Mouse (Mus musculus): ENCODE data around the gene Rbfox2. TPM values are rescaled to one million over a fixed set of nuclear protein-coding genes. Genes with fewer than 3 reads are reported as not detected.

Rbfox2 gene
- total RNA-seq, 2 experiments from 2014 or later = 48.2 to 78.6 TPM

DNA sequence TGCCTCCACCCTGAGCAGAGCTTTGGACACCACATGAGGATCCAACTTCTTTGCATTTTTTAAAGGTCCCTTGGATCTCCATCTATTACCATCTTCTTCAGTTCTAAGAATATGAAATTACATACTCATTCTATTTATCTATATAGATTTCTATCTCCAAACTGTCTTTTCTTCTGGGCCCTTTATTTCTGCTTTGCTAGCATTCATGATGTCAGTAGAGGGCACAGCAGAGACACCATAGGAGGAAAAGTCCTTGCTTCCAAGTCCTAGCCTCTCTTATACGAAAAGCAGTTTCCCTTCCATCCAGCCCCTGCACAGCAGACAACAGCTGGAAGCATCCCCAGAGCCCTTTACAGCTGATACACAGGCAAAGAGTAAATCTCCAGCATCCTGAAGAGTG lies 69.1 kb downstream of the Rbfox2 start:
- H3K4me3 ChIP-seq = no peak overlapping the region
- DNase-seq = no peak
- peak overlapping the region; percentile 75 for H3K27ac ChIP-seq
- intact Hi-C loops (cut with DNase I) = no loop called here
- TF ChIP-seq CTCF (IDR thresholded peaks at IDR 0.05) = peak; percentile 22; the same call in 1 of the 2 replicates

DNA sequence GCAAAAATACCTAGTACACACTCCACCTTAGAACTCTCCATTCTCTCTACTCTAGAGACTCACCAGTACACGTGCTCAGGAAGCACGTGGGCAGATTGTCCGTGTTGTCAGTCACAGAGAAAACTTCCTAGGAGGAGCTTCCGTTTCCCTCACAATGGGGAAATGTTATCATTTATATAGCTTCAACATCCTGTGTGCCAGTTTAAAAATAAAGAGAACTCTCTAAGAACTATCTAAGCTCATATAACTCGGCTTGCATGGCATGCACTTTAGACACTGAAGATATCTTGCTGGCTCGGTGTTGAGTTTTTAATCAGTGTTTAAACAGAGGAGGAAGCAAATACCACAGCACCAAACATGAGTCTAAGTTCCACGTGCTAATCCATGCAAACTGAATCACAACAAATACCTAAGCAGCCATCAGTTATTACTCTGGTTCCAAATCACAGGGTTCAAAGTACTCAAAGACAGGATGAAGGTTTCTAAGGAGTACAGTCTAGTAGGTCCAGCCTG lies 70.7 kb downstream of the Rbfox2 start:
- no peak for TF ChIP-seq CTCF (IDR thresholded peaks at IDR 0.05)
- DNase-seq = no peak
- intact Hi-C loops (cut with DNase I) = no loop called here
- peak overlapping the region; percentile 75 for H3K27ac ChIP-seq
- no peak overlapping the region for H3K4me3 ChIP-seq

DNA sequence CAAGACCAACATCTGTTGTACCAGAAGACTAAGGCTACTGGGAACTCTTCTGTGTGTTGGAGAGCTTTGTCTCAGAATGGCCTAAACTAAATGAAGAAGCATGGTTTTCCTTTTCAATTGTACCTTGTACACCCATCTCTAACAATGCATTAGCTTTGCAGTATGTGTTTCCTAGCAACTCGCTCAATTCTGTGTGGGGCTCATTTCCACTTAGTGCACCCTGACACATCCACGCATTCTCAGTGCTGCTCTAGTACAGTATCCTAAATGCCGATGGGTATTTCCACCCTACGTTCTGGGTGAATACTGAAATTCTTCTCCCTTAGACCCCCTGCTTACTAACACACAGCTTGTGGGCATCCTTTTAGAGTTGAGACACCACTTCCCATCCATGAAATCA lies 71.3 kb downstream of the Rbfox2 start:
- Histone ChIP-seq H3K4me3 (no peak overlapping the region), H3K27ac (peak overlapping the region; percentile 75)
- DNase-seq = no peak
- no peak for TF ChIP-seq CTCF (IDR thresholded peaks at IDR 0.05)
- intact Hi-C loops (cut with DNase I) = no loop called here

DNA sequence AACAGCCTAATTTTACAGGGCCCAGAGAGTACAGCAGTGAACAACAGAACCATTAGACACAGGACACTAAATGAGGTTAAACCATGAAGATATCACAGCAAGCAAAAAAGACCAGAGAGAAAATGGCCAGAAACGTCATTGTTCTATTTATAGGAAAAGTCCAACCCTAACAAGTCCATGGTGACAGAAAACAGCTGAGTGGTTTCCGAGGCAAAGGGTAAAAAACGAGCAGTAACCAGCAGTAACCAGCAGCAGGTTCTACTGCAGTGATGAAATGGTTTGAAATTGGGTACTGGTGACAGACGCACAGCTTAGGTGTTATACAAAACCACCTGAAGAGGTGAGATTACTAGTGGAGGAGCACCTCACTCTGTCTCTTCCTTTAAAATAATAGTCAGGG lies 72.5 kb downstream of the Rbfox2 start:
- Histone ChIP-seq H3K27ac (peak overlapping the region; percentile 75), H3K4me3 (no peak overlapping the region)
- DNase-seq = no peak
- TF ChIP-seq CTCF (IDR thresholded peaks at IDR 0.05) = no peak
- intact Hi-C loops (cut with DNase I) = no loop called here

DNA sequence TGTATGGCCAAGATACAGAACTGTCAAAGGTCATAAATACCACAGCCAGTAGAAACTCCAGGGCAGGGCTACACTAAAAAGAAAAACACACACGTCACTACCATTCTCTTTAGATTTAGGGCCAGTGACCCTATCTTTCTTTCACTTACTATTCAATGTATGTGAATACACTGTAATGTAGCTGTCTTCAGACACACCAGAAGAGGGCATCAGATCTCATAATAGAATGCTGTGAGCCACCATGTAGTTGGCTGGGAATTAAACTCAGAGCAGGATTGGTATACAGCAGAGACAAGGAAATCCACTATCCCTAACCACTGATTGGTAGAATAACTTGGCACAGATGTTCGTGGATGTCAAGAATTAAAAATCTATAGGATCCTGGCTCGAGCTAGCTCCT lies 76.7 kb downstream of the Rbfox2 start:
- peak; percentile 38 for TF ChIP-seq CTCF (IDR thresholded peaks at IDR 0.05)
- intact Hi-C loops (cut with DNase I) = no loop called here
- Histone ChIP-seq H3K27ac (no peak overlapping the region), H3K4me3 (no peak overlapping the region)
- DNase-seq = no peak

DNA sequence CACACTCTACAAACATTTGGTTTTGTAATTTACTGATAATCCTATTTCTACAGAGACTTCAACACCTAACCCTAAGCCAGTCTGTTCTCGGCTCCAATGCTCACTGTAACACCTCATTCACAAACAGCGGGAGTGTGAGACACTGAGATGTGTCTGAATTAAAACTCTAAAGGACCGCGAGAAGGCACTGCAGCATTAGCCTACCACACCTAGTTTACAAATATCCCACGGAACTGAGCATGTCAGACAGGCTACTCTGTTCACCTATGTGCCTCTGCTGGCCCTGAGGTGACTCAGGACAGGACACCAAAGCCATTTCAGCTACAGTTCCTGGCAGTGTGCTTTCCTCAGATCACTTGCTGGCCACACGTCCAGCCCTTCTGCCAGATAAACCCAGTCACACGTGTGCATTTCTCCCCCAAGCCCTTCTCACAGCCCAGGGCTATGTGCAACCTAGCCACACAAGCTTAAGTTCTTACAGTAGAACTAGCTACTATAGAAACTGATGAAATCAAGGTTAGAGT lies 79.9 kb downstream of the Rbfox2 start:
- intact Hi-C loops (cut with DNase I) = no loop called here
- Histone ChIP-seq H3K4me3 (0 out of 2 replicates have a peak overlapping the region, but pooled peaks have one; percentile 11), H3K27ac (peak overlapping the region; percentile 80)
- no peak for TF ChIP-seq CTCF (IDR thresholded peaks at IDR 0.05)
- DNase-seq = peak; percentile 76

DNA sequence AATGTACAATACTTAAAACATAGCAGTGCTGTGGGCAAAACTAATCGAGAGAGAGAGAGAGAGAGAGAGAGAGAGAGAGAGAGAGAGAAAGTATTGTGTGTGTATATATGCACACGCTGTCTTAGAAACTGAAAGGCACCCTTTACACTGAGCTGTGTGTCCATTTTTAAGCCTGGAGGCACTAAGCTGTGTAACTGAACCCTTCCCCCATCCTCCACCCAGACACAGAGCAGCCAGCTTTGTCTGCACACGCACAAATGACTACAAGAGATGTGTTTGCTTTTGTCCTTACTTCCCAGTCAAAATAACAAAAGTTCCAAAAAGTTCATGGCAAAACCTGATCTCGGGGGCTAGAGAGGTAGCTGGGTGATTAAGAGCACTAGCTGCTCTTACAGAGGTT lies 80.9 kb downstream of the Rbfox2 start:
- DNase-seq = no peak
- Histone ChIP-seq H3K4me3 (no peak overlapping the region), H3K27ac (peak overlapping the region; percentile 80)
- intact Hi-C loops (cut with DNase I) = loop anchor here (1.0 to 2.0 kb wide), 2 partner anchors 110 to 133 kb away; no protein-coding TSS in a partner anchor
- TF ChIP-seq CTCF (IDR thresholded peaks at IDR 0.05) = no peak

DNA sequence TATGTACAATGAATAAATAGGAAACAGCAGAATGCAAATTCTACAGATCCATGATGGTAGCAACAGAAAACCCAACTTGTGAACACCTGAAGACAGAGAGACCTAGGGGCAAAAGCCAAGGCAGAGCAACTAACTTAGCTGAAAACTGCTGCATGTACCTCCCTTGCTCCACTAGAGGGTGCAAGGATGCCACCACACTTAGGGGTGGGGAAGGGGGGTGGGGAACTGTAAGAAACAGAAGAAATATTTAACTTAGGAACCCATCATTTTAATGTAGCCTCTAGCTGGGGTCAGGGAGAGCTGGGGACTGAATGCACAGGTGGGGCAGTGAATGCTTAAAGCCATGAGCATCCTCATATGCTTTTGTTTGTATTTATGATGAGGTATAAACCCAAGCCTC lies 81.5 kb downstream of the Rbfox2 start:
- DNase-seq = peak; percentile 31
- TF ChIP-seq CTCF (IDR thresholded peaks at IDR 0.05) = peak; percentile 86
- H3K27ac ChIP-seq = peak overlapping the region; percentile 80
- intact Hi-C loops (cut with DNase I) = loop anchor here (1.0 to 2.0 kb wide), 2 partner anchors 111 to 134 kb away; no protein-coding TSS in a partner anchor
- no peak overlapping the region for H3K4me3 ChIP-seq

DNA sequence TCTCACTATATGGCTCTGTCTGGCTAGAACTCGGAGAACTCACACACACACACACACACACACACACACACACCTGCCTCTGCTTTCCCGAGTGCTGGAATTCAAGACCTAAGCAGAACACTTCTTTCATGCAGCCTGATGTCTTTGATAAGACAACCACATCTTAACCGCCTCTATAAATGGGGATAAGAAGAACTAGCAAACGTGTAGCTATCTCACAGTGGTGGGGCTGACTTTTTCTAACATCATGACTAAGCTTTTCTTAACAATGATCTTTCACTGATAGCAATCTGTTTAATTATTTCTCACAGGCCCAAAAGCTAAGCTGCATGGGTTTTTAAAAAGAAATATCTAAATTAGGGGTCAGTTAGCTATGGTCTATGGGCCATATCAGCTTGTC lies 86.0 kb downstream of the Rbfox2 start:
- H3K4me3 ChIP-seq = no peak overlapping the region
- H3K27ac ChIP-seq = 0 out of 2 replicates have a peak overlapping the region, but pooled peaks have one; percentile 46
- no peak for DNase-seq
- intact Hi-C loops (cut with DNase I) = loop anchor here (5.0 kb wide), 2 partner anchors 139 to 249 kb away; no protein-coding TSS in a partner anchor
- TF ChIP-seq CTCF (IDR thresholded peaks at IDR 0.05) = no peak

DNA sequence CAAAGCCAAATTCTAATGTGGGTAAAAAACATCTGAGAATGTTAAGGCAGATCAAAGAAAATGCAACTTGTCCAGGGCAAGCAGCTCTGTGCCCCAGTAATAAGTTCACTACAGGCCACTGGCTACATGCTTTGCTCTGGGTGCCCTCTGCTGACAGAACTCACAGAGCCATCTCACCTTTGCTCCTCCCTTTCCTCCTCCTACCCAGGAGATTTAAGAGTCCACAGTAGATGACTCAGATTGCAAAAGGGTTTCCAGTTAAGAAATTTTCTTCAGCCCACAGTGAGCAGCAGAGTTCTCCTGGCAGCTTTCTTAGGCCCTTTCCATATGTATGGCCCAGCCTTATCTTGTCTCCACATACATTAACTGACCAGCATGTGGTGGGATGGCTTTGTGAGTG lies 86.7 kb downstream of the Rbfox2 start:
- peak; percentile 83 for TF ChIP-seq CTCF (IDR thresholded peaks at IDR 0.05)
- DNase-seq = peak; percentile 76
- intact Hi-C loops (cut with DNase I) = loop anchor here (5.0 kb wide), 2 partner anchors 138 to 248 kb away; no protein-coding TSS in a partner anchor
- peak overlapping the region; percentile 46 for H3K27ac ChIP-seq
- no peak overlapping the region for H3K4me3 ChIP-seq

DNA sequence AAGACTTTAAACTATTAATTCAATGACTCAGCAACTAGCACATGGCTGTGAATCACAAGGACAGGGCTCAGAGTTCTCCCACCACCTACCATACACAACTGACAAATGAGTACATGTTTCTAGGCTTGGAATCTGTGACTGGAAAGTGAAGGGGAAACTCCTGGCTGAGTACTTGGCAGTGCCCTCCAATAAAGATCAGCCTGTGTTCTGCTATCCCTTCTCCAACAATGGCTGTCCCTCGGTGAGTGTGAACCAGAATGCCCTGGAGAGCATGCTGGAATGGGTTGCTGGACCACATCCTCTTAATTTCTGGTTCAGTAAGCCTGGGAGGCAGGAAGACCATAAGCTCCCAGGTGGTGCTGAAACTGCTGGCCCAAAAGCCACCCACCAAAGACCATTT lies 87.2 kb downstream of the Rbfox2 start:
- peak overlapping the region; percentile 46 for H3K27ac ChIP-seq

DNA sequence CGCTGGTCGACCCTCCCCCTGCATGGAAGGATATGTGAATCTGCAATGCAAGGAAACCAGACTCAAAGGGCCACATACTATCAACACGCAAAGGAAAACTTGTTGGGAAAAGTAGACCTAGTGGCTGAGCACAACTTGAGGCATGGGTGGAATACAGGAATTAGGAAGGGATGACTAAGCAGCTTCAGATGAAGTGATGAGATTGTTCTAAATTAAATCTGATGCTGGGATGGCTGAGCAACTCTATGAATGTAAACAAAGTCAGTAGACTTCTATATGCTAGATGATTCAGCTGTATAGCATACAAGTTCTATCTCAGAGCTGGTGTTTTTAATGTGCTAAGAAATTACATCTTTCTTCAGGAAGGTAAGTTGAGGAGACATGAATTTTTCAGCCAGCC lies 88.8 kb downstream of the Rbfox2 start:
- H3K27ac ChIP-seq = peak overlapping the region; percentile 95
- DNase-seq = no peak
- no peak overlapping the region for H3K4me3 ChIP-seq
- intact Hi-C loops (cut with DNase I) = no loop called here
- no peak for TF ChIP-seq CTCF (IDR thresholded peaks at IDR 0.05)

More for the DNA sequence above, 87.2 kb downstream of the Rbfox2 start:
- intact Hi-C loops (cut with DNase I) = no loop called here
- TF ChIP-seq CTCF (IDR thresholded peaks at IDR 0.05) = no peak
- no peak overlapping the region for H3K4me3 ChIP-seq
- DNase-seq = peak; percentile 22

DNA sequence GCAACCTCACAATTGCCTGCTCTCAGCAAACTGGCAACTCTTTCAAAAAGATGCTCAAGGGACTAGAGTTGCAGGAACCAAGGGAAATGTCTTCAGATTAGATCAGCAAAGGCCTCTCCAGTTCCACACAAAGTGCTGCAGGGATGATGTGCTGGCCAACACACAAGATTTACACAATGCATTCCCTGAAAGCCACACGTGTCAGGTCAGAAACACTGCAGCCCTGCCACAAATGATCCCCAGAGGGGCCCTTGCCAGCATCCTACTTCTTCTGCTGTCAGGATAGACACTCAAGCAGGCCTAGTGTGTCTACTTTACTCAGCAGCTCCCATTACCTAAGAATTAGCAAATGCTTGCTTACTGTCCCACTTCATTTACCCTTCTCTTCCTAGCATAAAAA lies 89.3 kb downstream of the Rbfox2 start:
- DNase-seq = peak; percentile 28
- no peak overlapping the region for H3K4me3 ChIP-seq
- no peak for TF ChIP-seq CTCF (IDR thresholded peaks at IDR 0.05)
- intact Hi-C loops (cut with DNase I) = no loop called here
- peak overlapping the region; percentile 95 for H3K27ac ChIP-seq

DNA sequence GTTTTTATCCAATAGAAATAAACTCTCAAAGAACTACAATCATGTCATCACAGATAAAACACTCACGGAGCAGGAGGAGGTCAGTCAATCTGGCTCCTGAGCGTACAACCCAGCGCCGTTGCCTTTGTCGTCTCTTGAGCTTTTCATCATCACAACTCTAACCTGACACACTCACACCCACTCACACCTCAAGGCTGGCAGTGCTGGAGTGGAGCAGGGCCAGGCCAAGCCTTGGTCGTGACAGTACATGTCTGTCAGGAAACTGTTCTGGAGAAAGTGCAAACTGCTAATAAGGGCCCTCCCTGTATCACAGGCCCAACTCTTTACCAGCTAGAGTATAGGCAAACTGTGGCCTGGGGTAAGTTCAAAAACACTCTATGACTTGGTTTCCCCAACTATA lies 90.1 kb downstream of the Rbfox2 start:
- no peak for TF ChIP-seq CTCF (IDR thresholded peaks at IDR 0.05)
- intact Hi-C loops (cut with DNase I) = no loop called here
- Histone ChIP-seq H3K4me3 (no peak overlapping the region), H3K27ac (peak overlapping the region; percentile 95; the same call in 1 of the 2 replicates)
- no peak for DNase-seq

Data from gastrocnemius, adult 2 months (tissue).